Mouse (Mus musculus) ES-E14 (cell line): ENCODE measurements around the gene Sesn3.

Source experiments
- CHD2 ChIP-seq: IDR thresholded peaks from 2 replicates; pipeline ENCODE4 v1.6.1; 2014; ENCODE audit warnings: mild to moderate bottlenecking, low read depth, low read length, inconsistent platforms
- HCFC1 ChIP-seq: IDR thresholded peaks from 2 replicates; pipeline ENCODE4 v1.6.1; 2012; ENCODE audit warnings: low read length, inconsistent platforms, borderline replicate concordance; ENCODE audit not compliant: insufficient read depth
- MAFK ChIP-seq: IDR thresholded peaks from 2 replicates; pipeline ENCODE4 v1.6.1; 2014; ENCODE audit warnings: mild to moderate bottlenecking, low read depth, low read length, inconsistent platforms; ENCODE audit not compliant: insufficient read depth
- ZC3H11A ChIP-seq: IDR thresholded peaks from 2 replicates; pipeline ENCODE4 v1.6.1; 2012; ENCODE audit warnings: low read depth, mild to moderate bottlenecking, inconsistent platforms, low read length, borderline replicate concordance
- ZNF384 ChIP-seq: IDR thresholded peaks from 2 replicates; pipeline ENCODE4 v1.6.1; 2012; ENCODE audit warnings: low read depth, low read length, inconsistent platforms

DNA sequence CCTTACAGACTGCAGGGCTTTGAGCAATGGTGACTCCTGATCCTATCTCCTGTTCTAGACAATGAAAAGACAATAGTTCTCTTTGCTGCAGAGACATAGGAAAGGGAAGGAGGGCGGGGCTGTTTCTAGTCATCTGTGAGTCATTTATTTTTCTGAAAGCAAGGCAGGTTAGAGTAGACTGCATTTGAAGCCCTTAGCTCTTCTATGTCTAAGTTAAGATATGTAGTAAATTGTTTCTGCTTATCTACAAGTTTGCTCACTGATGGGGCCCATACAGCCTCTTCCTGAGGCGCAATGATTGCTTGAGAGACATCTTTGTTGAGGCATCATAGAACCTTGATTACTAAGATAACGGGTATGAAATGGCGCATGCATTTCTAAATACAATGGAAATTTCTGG is 93.0 kb downstream of the Sesn3 start:
- TF ChIP-seq CHD2 = no peak
- no peak for TF ChIP-seq HCFC1
- no peak for TF ChIP-seq MAFK
- no peak for TF ChIP-seq ZC3H11A
- no peak for TF ChIP-seq ZNF384
